Mouse (Mus musculus): ENCODE results near the gene Klrc1. TPM values are rescaled to one million over a fixed set of nuclear protein-coding genes. Genes with fewer than 3 reads are reported as not detected.

The Klrc1 gene
- total RNA-seq (2023) = 1 to 10 TPM in 1 of 2 experiments, under 1 TPM in 1; 0.70 to 1.3 TPM

GRCm38 (mm10) chr6:129678873-129679272 is at the start of gene Klrc1:
TSS of gene Klrc1 (minus strand) at chr6:129678973.

GRCm38 (mm10) chr6:129717032-129717431 is 38.3 kb upstream of the Klrc1 start, which contains the start of gene Klri1:
TSS of gene Klri1 (minus strand) at chr6:129717132.

GRCm38 (mm10) chr6:129660589-129660988 is 18.2 kb downstream of the Klrc1 start, which contains the start of gene Klrc2:
TSS of gene Klrc2 (minus strand) at chr6:129660689.

GRCm38 (mm10) chr6:129643237-129643636 is 35.5 kb downstream of the Klrc1 start, which contains the start of gene Klrc3:
TSS of gene Klrc3 (minus strand) at chr6:129643337.

GRCm38 (mm10) chr6:129623735-129624134 is 55.0 kb downstream of the Klrc1 start, which contains the start of gene Klrk1:
TSS of gene Klrk1 (minus strand) at chr6:129623864.

Other genes with a start within 250 kb of the Klrc1 start
- not detected for gene Clec1a, start 227.0 kb downstream of the Klrc1 start, total RNA-seq (2023)
- gene Olr1, start 171.8 kb downstream of the Klrc1 start, total RNA-seq (2023) = not detected
- gene Tmem52b, start 166.4 kb downstream of the Klrc1 start, total RNA-seq (2023) = not detected
- 10 to 100 TPM in 1 of 2 experiments, 1 to 10 TPM in 1; 6.4 to 10.6 TPM for gene Gabarapl1, start 145.8 kb downstream of the Klrc1 start, total RNA-seq (2023)
- gene Klre1, start 101.1 kb downstream of the Klrc1 start, total RNA-seq (2023) = 1 to 10 TPM in 1 of 2 experiments, under 1 TPM in 1; 0.80 to 1.8 TPM
- 1 to 10 TPM; 1.6 to 1.7 TPM for gene Klrd1, start 87.2 kb downstream of the Klrc1 start, total RNA-seq (2023)
- gene Klrk1, start 55.1 kb downstream of the Klrc1 start, total RNA-seq (2023) = 1 to 10 TPM in 1 of 2 experiments, under 1 TPM in 1; 0.56 to 1.5 TPM
- not detected for gene Klrc3, start 35.6 kb downstream of the Klrc1 start, total RNA-seq (2023)
- 1 to 10 TPM in 1 of 2 experiments, under 1 TPM in 1; 0.87 to 1.6 TPM for gene Klrc2, start 18.3 kb downstream of the Klrc1 start, total RNA-seq (2023)
- not detected for gene Klri1, start 38.2 kb upstream of the Klrc1 start, total RNA-seq (2023)
- under 1 TPM in 1 of 2 experiments, not detected in 1; 0.44 TPM for gene Klri2, start 61.5 kb upstream of the Klrc1 start, total RNA-seq (2023)
- not detected for gene Gm156, start 105.3 kb upstream of the Klrc1 start, total RNA-seq (2023)
- gene Gm17631, start 183.7 kb upstream of the Klrc1 start, total RNA-seq (2023) = not detected
- not detected for gene Klra17, start 197.7 kb upstream of the Klrc1 start, total RNA-seq (2023)
- gene Klra5, start 238.7 kb upstream of the Klrc1 start, total RNA-seq (2023) = not detected

Measured in B cell, adult 67 days (primary cell).